Mouse (Mus musculus): ENCODE measurements around the gene Lrpap1.

The Lrpap1 gene

DNA sequence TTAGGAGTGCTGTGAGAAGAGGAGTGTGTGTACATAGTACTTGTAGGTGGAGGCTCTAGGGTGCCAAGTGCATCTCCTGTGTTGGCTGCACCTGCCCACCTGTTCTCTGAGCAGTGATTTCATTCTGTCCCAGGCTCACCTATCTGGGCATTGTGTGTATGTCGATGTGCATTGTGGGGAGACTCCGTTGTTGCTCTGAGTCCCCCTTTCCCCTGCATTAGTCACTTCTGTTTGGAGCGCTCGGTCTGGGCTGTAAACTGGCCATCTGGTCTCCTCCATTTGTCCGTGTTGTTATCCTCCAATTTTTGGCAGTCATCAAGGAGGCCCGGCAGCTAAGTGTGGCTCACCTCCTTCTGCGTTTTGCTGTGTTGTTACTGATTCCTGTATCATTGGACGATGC lies 14.5 kb upstream of the Lrpap1 start:
- DNase-seq (ENCODE audit: low read depth) = no peak

DNA sequence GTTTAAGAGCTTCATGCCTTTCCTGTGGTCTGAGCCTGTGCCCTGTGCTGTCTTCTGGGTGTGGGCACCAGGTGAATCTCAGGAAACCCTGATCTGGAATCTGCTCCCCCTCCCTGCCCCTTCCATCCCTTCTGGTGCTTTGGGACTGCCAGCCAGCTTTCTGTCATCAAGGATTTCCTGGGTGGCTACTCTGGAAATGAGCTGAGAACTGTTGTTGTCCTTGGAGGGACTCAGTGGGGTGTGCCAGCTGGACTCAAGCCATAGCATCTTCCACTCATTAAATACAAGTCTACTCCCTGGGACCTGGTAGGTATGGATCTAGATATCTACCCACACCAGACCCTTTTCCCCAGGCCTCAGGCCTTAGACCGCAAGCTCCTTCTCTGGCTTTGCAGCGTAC lies 12.9 kb upstream of the Lrpap1 start:
- no peak for DNase-seq (ENCODE audit: low read depth)

DNA sequence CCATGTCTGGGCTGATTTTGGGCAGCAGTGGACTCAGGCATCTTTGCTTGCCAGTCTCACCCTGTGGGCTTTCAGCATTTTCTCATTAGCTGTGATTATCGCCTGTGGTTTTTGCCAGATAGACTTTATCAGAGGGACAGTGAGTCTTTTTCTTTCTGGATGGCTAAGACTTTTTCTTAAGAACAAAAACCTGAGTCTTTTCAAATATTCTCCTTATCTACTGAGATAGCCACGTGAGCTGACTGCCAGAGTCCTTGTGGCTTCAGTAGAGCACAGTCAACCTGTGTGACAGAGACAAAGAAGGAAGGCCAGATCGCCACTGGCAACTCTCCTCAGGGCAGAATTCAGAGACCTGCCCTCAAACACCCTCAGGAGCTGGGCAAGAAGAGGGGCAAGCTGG lies 12.1 kb upstream of the Lrpap1 start:
- no peak for DNase-seq (ENCODE audit: low read depth)

DNA sequence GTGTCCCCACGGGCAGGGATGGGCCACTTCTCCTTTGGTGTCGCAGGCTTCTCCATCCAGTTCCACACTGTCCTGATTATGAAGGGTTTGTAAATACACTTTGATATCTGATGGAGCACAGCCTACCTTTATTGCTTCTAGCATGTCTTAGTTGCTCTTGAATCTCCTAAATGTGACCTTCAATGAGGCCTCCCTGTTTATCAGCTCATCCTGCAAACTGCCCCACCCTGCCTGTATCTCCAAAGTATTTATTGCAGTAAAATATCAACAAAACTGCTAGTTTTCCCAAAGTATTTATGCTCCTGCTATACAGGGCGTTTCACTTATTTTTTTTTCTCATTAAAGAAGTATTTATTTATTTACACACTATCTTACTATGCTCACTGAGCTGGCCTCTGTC lies 10.4 kb upstream of the Lrpap1 start:
- no peak for DNase-seq (ENCODE audit: low read depth)

DNA sequence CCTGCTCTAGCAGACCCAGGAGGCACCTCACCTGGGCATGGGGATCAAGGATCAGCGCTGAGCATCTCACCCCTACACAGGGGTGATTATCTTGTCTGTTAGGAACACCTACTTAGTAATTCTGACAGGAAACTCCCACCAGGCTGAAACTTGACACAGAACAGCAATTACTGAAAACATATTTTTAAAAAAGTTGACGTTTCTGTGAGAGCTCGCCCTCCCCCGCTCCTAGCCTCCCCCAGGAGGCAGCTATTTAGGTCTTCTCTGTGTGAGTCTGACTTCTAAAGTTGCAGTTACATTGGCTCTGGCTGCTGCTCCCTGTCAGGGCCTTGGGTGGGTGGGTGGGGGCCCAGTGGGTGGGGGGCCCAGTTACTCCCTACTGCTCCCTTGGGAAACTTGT lies 6.9 kb upstream of the Lrpap1 start:
- no peak for DNase-seq (ENCODE audit: low read depth)

DNA sequence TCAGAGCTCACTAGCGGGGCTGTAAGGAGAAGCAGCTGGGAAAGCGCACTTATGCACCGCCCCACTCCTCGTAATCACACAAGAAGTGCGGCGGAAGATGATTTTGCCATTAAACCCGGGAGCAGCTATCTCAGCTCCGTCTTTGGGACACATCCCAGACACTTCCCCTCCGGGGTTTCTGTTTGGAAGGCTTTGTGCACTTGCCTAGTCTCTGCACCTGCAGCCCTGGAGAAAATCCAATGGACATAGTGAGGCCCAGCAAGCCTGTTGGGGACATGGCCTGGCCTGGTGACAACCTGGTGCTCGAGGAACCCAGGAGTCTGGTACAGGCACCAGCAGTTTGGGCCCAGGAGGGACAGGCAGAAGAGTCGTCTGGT lies 344 bp upstream of the Lrpap1 start:
- no peak for DNase-seq (ENCODE audit: low read depth)

DNA sequence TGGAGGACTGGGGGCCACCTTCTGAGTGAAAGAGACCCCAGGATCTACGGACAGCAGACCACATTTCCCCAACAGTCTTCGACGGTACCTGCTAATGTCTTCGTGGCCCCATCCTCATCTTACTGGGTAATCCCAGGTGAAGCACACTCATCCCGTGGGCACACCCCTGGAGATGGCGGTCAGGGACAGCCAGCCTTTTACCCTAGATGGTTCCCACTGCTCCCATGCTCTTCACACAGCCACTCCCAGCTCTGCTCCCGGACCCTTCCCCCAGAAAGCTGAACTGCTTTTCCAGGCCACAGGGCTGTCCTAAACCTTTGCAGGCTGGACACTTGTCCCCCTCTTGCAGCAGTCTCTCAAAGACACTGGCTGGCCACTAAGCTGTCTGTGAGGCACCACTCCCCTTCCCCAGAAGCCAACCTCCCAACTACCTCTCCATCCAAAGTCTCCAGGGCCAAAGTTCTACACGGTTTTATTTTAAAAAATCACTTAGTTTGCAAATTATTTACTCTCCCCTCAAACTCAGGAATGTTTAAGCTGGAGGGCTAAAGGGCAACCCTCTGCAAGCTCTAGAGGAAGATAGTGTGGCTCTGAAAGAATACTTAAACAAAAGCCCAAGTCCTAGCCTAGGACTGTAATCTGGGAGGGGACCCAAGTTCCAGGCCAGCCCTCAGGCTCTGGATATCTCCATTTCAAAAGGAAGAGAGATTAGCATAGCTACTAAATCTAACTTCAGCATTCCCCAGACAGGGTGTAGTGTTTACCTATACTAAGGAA lies 1.2 kb downstream of the Lrpap1 start:
- no peak for DNase-seq (ENCODE audit: low read depth)

DNA sequence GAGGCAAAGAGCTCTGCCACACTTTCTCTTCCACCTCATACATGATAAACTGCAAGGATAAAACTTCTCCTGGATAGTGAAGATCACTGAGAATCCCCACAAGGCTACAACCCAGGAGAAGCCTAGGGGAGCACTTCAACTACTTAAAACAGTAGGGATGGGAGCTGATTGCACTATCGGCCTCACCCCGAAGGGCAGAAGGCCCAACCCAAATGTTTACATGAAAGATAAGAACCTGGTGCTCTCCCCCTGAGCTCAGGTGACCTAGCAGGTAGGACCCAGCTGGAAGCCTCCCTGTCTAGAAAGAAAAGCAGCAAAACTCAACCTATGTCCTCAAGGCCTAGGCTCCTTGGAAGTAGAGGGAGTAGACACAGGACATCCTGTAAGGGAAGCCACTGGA lies 2.0 kb downstream of the Lrpap1 start:
- DNase-seq (ENCODE audit: low read depth) = no peak

DNA sequence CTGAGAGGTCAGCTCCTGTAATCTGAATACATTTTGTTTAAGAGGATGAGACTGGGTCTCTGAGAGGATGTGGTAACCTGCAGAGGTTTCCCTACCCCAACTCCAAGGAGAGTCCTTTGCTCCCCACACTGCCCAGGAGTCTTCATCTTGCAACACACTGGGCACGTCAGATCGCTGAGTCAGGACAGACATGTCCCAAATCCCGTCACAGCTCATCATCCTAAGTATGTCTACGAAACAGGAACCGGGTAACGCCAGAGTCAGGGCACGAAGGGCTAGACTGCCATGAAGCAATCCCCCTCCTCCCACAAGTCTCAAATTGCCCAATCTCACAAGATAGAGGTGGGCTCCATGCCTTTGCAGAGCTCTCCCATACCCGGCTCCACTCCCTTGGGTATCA lies 2.5 kb downstream of the Lrpap1 start:
- DNase-seq (ENCODE audit: low read depth) = no peak

DNA sequence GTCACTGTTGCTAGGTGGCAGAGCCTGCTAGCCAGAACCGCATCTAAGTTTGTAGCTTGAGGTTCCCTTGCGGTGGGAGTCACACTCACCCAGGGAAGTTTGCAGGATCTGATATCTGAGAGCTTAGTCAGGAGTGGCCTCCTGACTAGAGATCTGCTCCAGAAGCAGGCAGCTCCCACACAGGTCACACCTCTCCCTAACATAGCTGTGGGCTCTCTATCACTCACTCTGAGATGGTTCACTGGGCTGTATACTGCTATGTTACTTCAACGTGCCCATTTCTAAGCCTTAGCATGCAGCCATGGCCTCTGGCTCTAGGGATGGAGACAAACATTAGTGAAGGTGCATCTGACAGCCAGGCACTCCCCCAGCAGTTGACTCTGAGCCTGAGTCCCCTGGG lies 13.9 kb downstream of the Lrpap1 start:
- DNase-seq (ENCODE audit: low read depth) = no peak

DNA sequence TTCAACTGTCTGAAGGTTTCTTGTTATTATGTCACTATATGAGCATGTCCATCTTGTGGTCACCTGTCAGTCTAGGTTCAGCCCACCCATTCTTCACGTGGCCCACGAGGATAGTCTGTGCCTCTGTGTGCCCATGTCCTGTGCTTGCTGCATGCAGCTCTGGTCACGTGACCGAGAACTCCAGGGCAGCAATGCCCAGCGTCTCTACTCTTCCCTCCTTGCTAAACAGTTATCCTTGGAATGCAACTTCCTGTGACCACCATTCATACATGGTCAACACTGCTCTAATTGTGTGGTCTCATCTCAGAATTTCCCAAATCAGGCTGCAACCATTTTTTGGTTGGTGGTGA lies 16.0 kb downstream of the Lrpap1 start:
- no peak for DNase-seq (ENCODE audit: low read depth)

DNA sequence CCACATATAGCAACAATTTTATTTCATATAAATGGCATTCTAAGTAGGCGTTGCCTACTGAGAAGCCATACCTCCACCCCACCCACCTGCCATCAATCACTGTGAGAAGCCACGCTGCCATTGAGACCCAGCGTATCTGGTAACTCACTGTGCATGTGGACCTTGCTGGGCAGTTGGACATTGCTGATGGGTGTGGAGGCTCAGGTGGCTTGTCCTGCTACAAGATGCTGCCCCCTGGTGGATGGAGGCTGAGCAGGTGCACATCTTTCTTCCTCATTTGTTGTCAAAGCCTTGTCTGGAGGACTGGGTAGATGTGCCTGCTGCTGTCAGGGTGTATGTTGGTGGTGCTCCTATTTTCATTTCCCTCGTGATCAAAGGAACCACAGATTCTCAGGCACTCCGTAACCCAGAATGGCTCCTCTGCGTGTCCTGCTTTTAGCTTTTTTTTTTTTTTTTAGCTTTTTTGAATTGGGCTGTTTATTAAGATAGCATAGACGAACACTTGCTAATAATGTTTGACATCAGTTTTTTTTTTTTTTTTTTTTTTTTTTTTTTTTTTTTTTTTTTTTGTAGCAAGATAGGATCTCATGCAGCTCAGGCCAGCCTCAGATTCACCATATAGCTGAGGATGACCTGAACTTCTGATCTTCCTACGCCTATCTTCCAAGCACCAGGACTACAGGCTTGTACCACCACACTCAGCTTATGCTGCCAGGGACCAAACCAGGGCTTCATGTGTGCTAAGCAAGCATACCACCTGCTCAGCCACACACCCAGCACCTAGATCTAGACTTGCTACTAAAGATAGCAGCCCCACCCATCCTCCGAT lies 16.6 kb downstream of the Lrpap1 start:
- no peak for DNase-seq (ENCODE audit: low read depth)

DNA sequence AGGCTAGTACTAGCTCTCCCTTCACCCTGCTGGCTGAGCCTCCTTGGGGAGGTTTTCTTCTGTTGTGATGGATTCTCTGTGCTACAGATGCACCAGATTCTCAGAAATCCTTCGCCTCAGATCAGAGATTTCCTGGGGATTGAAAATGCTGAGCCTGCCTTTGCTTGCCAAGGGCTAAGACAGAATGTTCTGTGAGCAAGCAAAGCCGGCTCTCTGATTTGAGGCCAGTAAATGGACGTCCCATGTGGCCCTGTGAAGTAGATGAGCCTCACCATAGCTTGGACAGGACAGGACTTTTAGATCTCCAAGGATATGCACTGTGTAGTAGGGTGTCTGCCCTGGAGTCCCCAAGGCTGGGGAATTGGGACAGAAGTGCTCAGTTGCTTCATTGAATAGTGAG lies 20.7 kb downstream of the Lrpap1 start:
- no peak for DNase-seq (ENCODE audit: low read depth)

DNA sequence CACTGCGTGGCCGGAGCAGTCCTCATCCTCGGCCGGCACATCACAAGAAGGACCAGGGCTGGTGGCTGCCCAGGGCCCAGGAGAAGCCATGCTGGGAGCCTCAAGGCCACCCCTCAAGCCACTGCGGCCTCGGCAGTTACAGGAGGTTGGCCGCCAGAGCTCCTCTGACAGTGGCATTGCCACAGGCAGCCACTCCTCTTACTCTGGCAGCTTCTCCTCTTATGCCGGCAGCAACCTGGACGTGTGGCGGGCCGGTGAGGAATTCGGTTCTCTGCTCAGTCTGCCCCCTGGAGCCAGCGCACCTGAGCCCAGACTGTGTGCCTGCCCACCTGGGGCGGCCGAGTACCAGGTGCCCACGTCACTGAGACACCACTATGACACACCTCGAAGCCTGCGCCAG lies 26.5 kb downstream of the Lrpap1 start:
- DNase-seq (ENCODE audit: low read depth) = no peak

DNA sequence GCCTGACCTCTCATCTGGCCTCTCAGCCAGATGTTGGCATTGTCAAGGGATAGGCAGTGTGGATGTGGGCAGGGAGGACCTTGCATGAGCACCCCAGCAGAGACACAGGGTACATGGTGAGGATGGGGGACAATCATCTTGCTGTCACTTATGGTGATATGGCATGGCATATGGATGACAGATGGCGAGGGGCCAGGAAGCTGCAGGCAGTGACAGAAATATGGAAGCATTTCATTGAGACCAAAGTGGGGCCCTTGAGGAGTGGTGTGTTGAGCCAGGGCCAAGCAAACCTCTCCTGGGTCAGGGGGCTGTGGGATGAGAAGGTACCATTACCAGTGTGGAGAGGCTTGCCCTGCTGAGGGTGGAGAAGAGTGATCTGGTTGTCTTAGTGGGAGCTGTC lies 29.2 kb downstream of the Lrpap1 start:
- DNase-seq (ENCODE audit: low read depth) = no peak

DNA sequence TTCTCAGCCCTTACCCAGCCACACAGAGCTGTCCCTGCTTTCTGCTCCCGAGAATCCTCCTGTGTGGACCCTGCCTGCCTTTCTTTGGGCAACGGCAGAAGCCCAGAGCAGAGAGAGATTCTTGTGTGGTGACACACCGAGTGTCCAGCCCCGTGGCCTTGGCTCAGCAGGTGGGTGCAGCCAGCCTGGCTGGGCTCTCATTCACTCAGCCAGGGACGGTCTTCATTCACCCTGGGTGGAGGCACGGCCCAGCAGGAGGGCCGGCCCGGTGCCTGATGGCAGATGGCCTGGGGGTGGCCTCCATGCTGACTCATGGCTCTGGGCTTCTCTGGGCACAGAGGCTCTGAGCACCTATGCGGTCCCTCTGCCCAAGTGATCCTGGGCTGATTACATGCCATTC lies 31.6 kb downstream of the Lrpap1 start:
- peak; percentile 9 for DNase-seq (ENCODE audit: low read depth)

DNA sequence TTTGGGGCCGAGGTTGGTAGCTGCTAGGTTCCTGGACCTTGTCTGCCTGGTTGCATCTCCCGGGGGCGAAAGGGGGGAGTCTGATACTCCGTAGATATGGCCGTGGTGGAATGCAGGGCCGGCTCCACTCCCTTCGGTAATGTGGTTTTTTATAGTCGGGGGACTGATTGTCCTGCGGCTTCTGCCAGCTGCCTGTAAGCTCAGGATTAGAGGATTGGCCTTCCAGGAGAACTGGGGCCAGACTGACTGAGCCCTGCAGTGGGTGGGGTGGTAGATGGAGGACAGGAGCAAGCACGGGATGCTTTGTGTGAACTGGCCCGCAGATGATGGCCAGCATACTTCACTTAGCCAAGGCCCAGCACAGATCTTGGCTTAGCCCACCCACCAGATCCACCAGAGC lies 32.3 kb downstream of the Lrpap1 start:
- no peak for DNase-seq (ENCODE audit: low read depth)

DNA sequence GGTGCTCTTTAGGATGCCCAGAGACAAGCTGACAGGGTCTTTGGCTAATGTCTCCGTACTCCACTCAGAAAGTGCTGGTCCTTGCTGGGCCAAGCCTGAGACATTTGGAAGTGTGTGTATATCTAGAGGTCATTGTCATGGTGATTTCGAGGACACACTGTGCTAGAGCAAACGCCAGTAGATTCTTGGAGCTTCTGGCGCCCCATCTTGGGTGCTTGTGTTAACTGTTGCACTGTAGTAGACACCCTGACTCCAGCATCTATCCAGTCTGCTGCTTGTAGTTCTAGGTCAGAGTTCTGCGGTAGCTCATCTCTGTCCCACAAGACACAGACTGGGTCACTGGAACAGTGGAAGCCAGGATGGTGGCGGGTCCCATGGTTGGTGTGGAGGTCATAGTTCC lies 33.7 kb downstream of the Lrpap1 start:
- DNase-seq (ENCODE audit: low read depth) = no peak

DNA sequence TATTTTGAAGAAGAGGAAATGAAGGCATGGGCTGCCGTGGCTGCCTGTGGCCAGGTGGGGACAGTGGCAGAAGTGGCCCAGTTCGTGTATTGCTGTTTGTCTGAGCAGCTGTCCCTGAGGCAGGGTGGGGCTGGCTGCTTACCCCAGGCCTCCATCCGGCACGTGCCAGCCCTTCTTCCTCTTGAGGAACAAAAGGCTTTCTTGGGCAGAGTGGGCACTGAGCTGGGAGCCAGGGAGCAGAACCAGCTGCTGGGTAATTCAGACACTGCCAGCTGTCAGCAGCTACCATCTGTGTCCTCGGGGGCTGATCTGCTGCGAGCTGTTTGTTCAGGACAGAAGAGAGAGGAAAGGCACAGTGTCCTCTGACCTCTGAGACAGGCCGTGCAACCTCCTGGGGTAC lies 34.6 kb downstream of the Lrpap1 start:
- DNase-seq (ENCODE audit: low read depth) = no peak

DNA sequence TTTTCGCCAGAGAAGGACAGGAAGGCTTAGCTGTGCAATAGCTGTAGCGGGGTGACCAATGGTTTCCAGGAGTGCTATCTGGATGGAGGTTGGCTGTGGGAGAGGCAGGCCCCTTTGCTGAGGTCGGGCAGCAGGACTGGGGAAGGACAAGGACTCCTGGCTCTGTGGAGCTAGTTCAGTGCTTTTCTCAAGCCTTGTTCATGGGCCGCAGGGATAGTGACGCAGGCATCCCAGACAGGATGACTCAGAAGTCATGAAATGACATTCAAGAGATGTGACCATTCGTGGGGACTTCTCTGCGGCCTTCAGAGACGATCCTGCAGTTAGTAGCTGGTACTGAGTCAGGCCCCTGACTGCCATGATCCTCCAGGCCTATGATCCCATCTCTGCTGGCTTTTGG lies 35.3 kb downstream of the Lrpap1 start:
- DNase-seq (ENCODE audit: low read depth) = no peak

DNA sequence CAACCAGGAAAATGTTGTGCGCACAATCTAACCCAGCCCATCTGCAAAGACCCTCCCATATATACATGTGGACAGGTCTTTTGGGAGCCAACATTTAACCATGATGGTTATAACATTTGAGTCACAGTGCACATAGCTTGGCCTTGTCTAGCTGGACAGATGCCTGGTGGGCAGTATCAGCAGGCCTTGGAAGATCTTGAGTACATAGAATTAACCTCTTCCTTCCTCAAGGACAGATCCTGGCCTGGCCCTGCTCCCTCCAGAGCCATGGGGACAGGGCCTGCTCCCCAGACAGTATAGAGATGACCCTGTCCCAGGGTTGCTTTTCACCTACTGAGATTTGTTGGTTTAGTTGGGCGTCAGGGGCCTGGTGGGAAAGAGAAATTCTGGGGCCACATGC lies 35.7 kb downstream of the Lrpap1 start:
- no peak for DNase-seq (ENCODE audit: low read depth)

DNA sequence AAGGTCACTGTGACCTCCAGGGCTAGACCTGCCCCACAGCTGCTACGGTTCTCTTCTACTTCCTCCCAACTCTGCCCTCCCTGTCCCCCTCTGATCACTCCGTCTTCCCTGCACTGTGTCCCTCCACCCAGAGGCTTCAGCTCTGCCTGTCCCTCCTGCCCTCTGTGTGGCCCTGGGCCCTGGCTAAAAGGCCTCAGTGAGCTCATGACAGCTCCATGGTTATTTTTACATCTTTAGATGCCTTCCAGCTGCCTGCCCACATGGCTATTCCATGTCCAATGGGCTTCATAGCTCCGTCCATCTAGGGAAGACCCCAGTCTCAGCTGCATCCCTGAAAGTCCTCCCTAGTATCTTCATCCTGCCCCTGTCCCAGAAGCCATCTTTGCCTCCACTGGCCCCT lies 45.5 kb downstream of the Lrpap1 start:
- no peak for DNase-seq (ENCODE audit: low read depth)

DNA sequence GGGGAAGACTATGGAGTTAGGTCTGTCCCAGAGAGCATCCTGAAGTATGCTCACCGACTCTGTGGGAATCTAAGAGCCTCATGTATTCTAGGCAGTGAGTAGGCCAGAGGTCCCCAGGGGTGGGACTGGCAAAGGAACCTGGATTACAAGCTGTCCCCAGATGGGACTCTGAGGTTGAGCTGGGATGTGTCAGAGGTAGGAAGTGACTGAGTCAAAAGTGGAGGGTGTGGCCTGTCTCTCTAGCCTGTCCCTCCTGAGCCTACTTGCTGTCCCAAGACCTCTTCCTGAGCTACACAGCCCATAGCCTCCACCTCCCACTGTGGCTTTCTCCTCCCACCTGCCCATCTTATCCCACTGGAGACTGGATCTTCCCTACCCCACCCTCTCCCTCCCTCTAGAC lies 47.4 kb downstream of the Lrpap1 start:
- DNase-seq (ENCODE audit: low read depth) = no peak

DNA sequence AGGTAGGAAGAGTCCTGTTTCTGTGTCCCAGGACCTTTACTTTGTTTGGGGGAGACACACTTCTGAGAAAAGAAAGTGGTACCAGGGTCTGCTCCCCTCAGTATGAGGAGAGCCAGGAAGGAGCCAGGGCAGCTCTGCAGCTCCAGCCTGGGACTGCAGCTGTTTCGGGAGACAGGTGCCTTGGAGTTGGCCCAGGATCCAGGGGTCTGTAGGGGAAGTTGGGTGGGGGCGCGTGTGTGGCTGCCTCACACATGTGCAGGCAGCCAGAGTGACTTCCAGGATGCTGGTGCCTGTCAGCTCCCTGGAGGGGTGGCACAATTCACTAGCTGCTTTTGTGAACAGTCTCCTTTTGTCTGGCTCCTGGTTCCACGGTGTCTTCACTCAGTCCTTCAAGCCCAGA lies 48.0 kb downstream of the Lrpap1 start:
- no peak for DNase-seq (ENCODE audit: low read depth)

Data from fibroblast of lung, adult 2 months (primary cell).